ENCODE assay signal across 8 mouse cellular contexts in the genomic region with DNA sequence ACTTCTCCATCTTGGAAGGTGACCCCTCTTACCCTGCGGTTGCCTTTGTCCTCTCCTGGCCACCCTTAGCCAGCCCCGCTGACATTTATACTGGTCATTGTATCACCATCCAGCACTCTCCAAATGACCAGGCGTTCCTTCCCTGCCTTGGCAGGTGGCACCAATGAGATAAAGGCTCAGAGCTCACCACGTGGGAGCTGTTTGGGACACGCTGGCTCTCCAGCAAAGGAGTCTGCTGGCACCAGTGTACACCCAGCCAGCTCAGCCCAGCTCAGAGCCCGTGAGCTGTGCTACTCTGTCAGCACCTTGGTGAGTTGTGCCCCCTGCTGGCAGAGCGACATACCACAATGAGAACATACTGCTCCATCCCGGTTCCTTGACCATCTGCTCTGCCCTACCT. TPM values are rescaled to one million over a fixed set of nuclear protein-coding genes. Genes with fewer than 3 reads are reported as not detected.
A peak's percentile ranks its signal among the peaks of the same experiment; 100 is the strongest.
DNase-seq lines count a peak whose midpoint lies in the region; ATAC-seq and TF ChIP-seq lines count a peak whose summit lies in the region.

A gene (minus strand): TSS at position 144 of the 400 bp plus-strand sequence.

- TF ChIP-seq POLR2A in kidney, adult 2 months (IDR thresholded peaks at IDR 0.05; ENCODE audit: low read depth, low read length), result no peak

- DNase-seq in 3T3-L1 (ENCODE audit: low read depth, low spot score), result peak; percentile 76
- peak; percentile 90 for DNase-seq in adrenal gland, postnatal 14 days
- peak; percentile 73 for DNase-seq in embryonic facial prominence, embryonic 10.5 days (ENCODE audit: low spot score)
- DNase-seq in heart, adult 11 months, result peak; percentile 98
- DNase-seq in kidney, adult 2 months, result peak; percentile 65
- peak; percentile 80 for DNase-seq in limb, embryonic 11.5 days (ENCODE audit: low spot score)
- DNase-seq in spleen, postnatal 10 days (ENCODE audit: low spot score in 2 of 2), result peak; percentile 64 to 87

- H3K27ac ChIP-seq in embryonic facial prominence, embryonic 10.5 days (replicated peaks), result no peak within 1 kb of the TSS
- no peak within 1 kb of the TSS for H3K27ac ChIP-seq in kidney, adult 2 months (ENCODE audit: insufficient read depth, low read depth, low read length)
- H3K27ac ChIP-seq in limb, embryonic 11.5 days (replicated peaks; ENCODE audit: low read depth, low read length), result no peak within 1 kb of the TSS
- no peak within 1 kb of the TSS for H3K27ac ChIP-seq in midbrain, embryonic 15.5 days

- peaks cover 15% of the 10 kb centered on the region for H3K4me1 ChIP-seq in embryonic facial prominence, embryonic 10.5 days
- no peaks in the 10 kb centered on the region for H3K4me1 ChIP-seq in kidney, adult 2 months (ENCODE audit: control insufficient read depth, insufficient read depth, low read length)
- H3K4me1 ChIP-seq in limb, embryonic 11.5 days (ENCODE audit: control insufficient read depth, insufficient read depth, low read length), result no peaks in the 10 kb centered on the region
- no peaks in the 10 kb centered on the region for H3K4me1 ChIP-seq in midbrain, embryonic 15.5 days

- no peak within 1 kb of the TSS for H3K4me2 ChIP-seq in limb, embryonic 11.5 days (ENCODE audit: low read depth, severe bottlenecking)
- H3K4me2 ChIP-seq in midbrain, embryonic 15.5 days, result no peak within 1 kb of the TSS

- H3K9me3 ChIP-seq in embryonic facial prominence, embryonic 10.5 days, result no peaks in the 10 kb centered on the region
- H3K9me3 ChIP-seq in limb, embryonic 11.5 days (ENCODE audit: control insufficient read depth, low read length), result no peaks in the 10 kb centered on the region
- no peaks in the 10 kb centered on the region for H3K9me3 ChIP-seq in midbrain, embryonic 15.5 days

- ATAC-seq in limb, embryonic 11.5 days (ENCODE audit: insufficient number of reproducible peaks, low FRiP score, low TSS enrichment, low read depth), result peak; percentile 60; the same call in 1 of the 2 replicates
- peak; percentile 54; the same call in 1 of the 2 replicates for ATAC-seq in midbrain, embryonic 15.5 days (replicated peaks)

- peaks cover 26% of the 10 kb centered on the region for H3K36me3 ChIP-seq in embryonic facial prominence, embryonic 10.5 days (replicated peaks)
- H3K36me3 ChIP-seq in kidney, adult 2 months (ENCODE audit: control insufficient read depth, insufficient read depth, low read length), result no peaks in the 10 kb centered on the region
- H3K36me3 ChIP-seq in limb, embryonic 11.5 days (ENCODE audit: control insufficient read depth, insufficient read depth, low read length), result peaks cover 4% of the 10 kb centered on the region; the same call in 1 of the 2 replicates
- H3K36me3 ChIP-seq in midbrain, embryonic 15.5 days (replicated peaks), result peaks cover 10% of the 10 kb centered on the region; the same call in 1 of the 2 replicates

- 35% methylated on average over 8 of the region's 8 CpGs for WGBS in embryonic facial prominence, embryonic 10.5 days
- WGBS in kidney, adult 2 months, result 30% methylated on average over 8 of the region's 8 CpGs
- 42% methylated on average over 8 of the region's 8 CpGs for WGBS in limb, embryonic 11.5 days
- 38% methylated on average over 8 of the region's 8 CpGs for WGBS in midbrain, embryonic 15.5 days

- peak; percentile 89 for TF ChIP-seq CTCF in kidney, adult 2 months (conservative IDR thresholded peaks at IDR 0.05; ENCODE audit: insufficient read depth, insufficient read length, low read depth, low read length)

- no peaks in the 10 kb centered on the region for H3K27me3 ChIP-seq in embryonic facial prominence, embryonic 10.5 days (replicated peaks; ENCODE audit: low read depth, poor library complexity, severe bottlenecking)
- H3K27me3 ChIP-seq in kidney, adult 2 months (replicated peaks; ENCODE audit: control insufficient read depth, insufficient read depth, low read length), result no peaks in the 10 kb centered on the region
- no peaks in the 10 kb centered on the region for H3K27me3 ChIP-seq in limb, embryonic 11.5 days (ENCODE audit: control insufficient read depth, insufficient read depth, low read length)
- no peaks in the 10 kb centered on the region for H3K27me3 ChIP-seq in midbrain, embryonic 15.5 days (replicated peaks)

- no peak within 1 kb of the TSS for H3K4me3 ChIP-seq in embryonic facial prominence, embryonic 10.5 days
- H3K4me3 ChIP-seq in kidney, adult 2 months (ENCODE audit: insufficient read depth, low read depth, low read length), result no peak within 1 kb of the TSS
- H3K4me3 ChIP-seq in limb, embryonic 11.5 days (ENCODE audit: low read depth, low read length), result no peak within 1 kb of the TSS
- H3K4me3 ChIP-seq in midbrain, embryonic 15.5 days, result no peak within 1 kb of the TSS

- H3K9ac ChIP-seq in limb, embryonic 11.5 days (ENCODE audit: low read length), result no peak within 1 kb of the TSS
- H3K9ac ChIP-seq in midbrain, embryonic 15.5 days, result no peak within 1 kb of the TSS

RNA-seq across cellular contexts. Expression of the gene that starts here (rescaled TPM):
- total RNA-seq in adrenal gland, postnatal 14 days (2021), result 0.52 and 0.56 TPM in 2 replicates
- polyA plus RNA-seq in embryonic facial prominence, embryonic 10.5 days (2016; fragmentation: Nextera tagmentation; extraction: Ambion mirVana), result 0.39 and 0.70 TPM in 2 replicates
- polyA plus RNA-seq in kidney, adult 2 months (2012; rRNA removed), result 0.18 and 0.99 TPM in 2 replicates
- not detected in 2 replicates for polyA plus RNA-seq in limb, embryonic 11.5 days (2014; fragmentation: Nextera tagmentation; extraction: Ambion mirVana)
- polyA plus RNA-seq in midbrain, embryonic 15.5 days (2015; fragmentation: Nextera tagmentation; extraction: Ambion mirVana), result 1.1 TPM in 1 of 2 replicates, not detected in the other

Comparison
In these comparisons a context has a peak if more than half of its experiments do, and no peak if none do; other contexts are left out.
1. Peak in DNase-seq in adrenal gland, postnatal 14 days; RNA of the gene not detected or under 1 TPM.
2. Peak in DNase-seq in embryonic facial prominence, embryonic 10.5 days; RNA of the gene not detected or under 1 TPM.
3. Peak in DNase-seq in kidney, adult 2 months; RNA of the gene not detected or under 1 TPM.
4. Peak in DNase-seq and ATAC-seq in limb, embryonic 11.5 days; RNA of the gene not detected or under 1 TPM.